Mouse (Mus musculus) brain, embryonic 18.5 days (tissue): ENCODE results near the gene Ebf3.

ENCODE experiments used
- DNase-seq: peaks from one replicate; pipeline ENCODE4 v3.0.0-alpha.2; 2012; ENCODE audit warnings: low read depth, low spot score

Ebf3 gene

GRCm38 (mm10) chr7:137312166-137312932 lies 1.9 kb downstream of the Ebf3 start:
- no peak for DNase-seq

- no peak for DNase-seq
Observed at GRCm38 (mm10) chr7:137311341-137312110, 2.7 kb downstream of the Ebf3 start.

GRCm38 (mm10) chr7:137310876-137311275 lies 3.4 kb downstream of the Ebf3 start:
- DNase-seq, result no peak

GRCm38 (mm10) chr7:137310091-137310761 lies 4.0 kb downstream of the Ebf3 start:
- DNase-seq, result no peak

GRCm38 (mm10) chr7:137309071-137310066 lies 4.9 kb downstream of the Ebf3 start:
- DNase-seq, result no peak

GRCm38 (mm10) chr7:137308061-137309060 lies 5.9 kb downstream of the Ebf3 start:
- no peak for DNase-seq

GRCm38 (mm10) chr7:137307131-137307530 lies 7.1 kb downstream of the Ebf3 start:
- no peak for DNase-seq

- no peak for DNase-seq
Observed at GRCm38 (mm10) chr7:137306127-137306526, 8.1 kb downstream of the Ebf3 start.

GRCm38 (mm10) chr7:137303776-137304171 lies 10.5 kb downstream of the Ebf3 start:
- no peak for DNase-seq

GRCm38 (mm10) chr7:137302961-137303775 lies 11.1 kb downstream of the Ebf3 start:
- no peak for DNase-seq

GRCm38 (mm10) chr7:137302161-137302560 lies 12.1 kb downstream of the Ebf3 start:
- DNase-seq, result no peak

GRCm38 (mm10) chr7:137301329-137301751 lies 12.9 kb downstream of the Ebf3 start:
- no peak for DNase-seq

- no peak for DNase-seq
Observed at GRCm38 (mm10) chr7:137300826-137301225, 13.4 kb downstream of the Ebf3 start.

- no peak for DNase-seq
Observed at GRCm38 (mm10) chr7:137300169-137300568, 14.1 kb downstream of the Ebf3 start.

- DNase-seq, result no peak
Observed at GRCm38 (mm10) chr7:137297594-137298381, 16.5 kb downstream of the Ebf3 start.

- no peak for DNase-seq
Observed at GRCm38 (mm10) chr7:137297131-137297530, 17.1 kb downstream of the Ebf3 start.

- DNase-seq, result no peak
Observed at GRCm38 (mm10) chr7:137295612-137296011, 18.6 kb downstream of the Ebf3 start.

- no peak for DNase-seq
Observed at GRCm38 (mm10) chr7:137294446-137294845, 19.8 kb downstream of the Ebf3 start.
